Mouse (Mus musculus): ENCODE measurements at regions not wholly inside any gene's neighbourhood (a gene's known extent, or its start where the extent isn't known, plus 50 kb on each side); places are given as distances from the start of the nearest gene placed in this dataset.

- WGBS: 23% methylated on average over 6 of the region's 6 CpGs
- Histone ChIP-seq H3K9ac (ENCODE audit: low read length) (no peak overlapping the region), H3K4me1 (ENCODE audit: control insufficient read depth, insufficient read depth, low read length) (0 out of 2 replicates have a peak, but pooled peaks cover 3% of the 10 kb centered on the region), H3K4me2 (ENCODE audit: low read depth, severe bottlenecking) (no peak overlapping the region), H3K27ac (replicated peaks; ENCODE audit: low read depth, low read length) (no peak overlapping the region), H3K36me3 (ENCODE audit: control insufficient read depth, insufficient read depth, low read length) (no peaks in the 10 kb centered on the region), H3K9me3 (ENCODE audit: control insufficient read depth, low read length) (no peaks in the 10 kb centered on the region), H3K27me3 (ENCODE audit: control insufficient read depth, insufficient read depth, low read length) (peaks cover 5% of the 10 kb centered on the region), H3K4me3 (ENCODE audit: low read depth, low read length) (no peak overlapping the region)
- ATAC-seq (ENCODE audit: insufficient number of reproducible peaks, low FRiP score, low TSS enrichment, low read depth): 0 out of 2 replicates have a peak, but pooled peaks have one; percentile 57
- peak; percentile 57 for DNase-seq (ENCODE audit: low spot score)
Measured at GRCm38 (mm10) chr12:30510861-30511260, 73.4 kb upstream of the Tmem18 start.

GRCm38 (mm10) chr12:30483370-30483769, 100.9 kb upstream of the Tmem18 start:
- H3K4me2 ChIP-seq (ENCODE audit: low read depth, severe bottlenecking): no peak overlapping the region
- H3K27me3 ChIP-seq (ENCODE audit: control insufficient read depth, insufficient read depth, low read length): no peaks in the 10 kb centered on the region
- no peak overlapping the region for H3K4me3 ChIP-seq (ENCODE audit: low read depth, low read length)
- DNase-seq (ENCODE audit: low spot score) (no peak), ATAC-seq (ENCODE audit: insufficient number of reproducible peaks, low FRiP score, low TSS enrichment, low read depth) (no peak)
- no peak overlapping the region for H3K9ac ChIP-seq (ENCODE audit: low read length)
- no peaks in the 10 kb centered on the region for H3K4me1 ChIP-seq (ENCODE audit: control insufficient read depth, insufficient read depth, low read length)
- no peaks in the 10 kb centered on the region for H3K9me3 ChIP-seq (ENCODE audit: control insufficient read depth, low read length)
- no peak overlapping the region for H3K27ac ChIP-seq (replicated peaks; ENCODE audit: low read depth, low read length)
- WGBS: 78% methylated on average over 5 of the region's 5 CpGs
- no peaks in the 10 kb centered on the region for H3K36me3 ChIP-seq (ENCODE audit: control insufficient read depth, insufficient read depth, low read length)

- Histone ChIP-seq H3K9ac (ENCODE audit: low read length) (no peak overlapping the region), H3K27ac (replicated peaks; ENCODE audit: low read depth, low read length) (no peak overlapping the region), H3K9me3 (ENCODE audit: control insufficient read depth, low read length) (no peaks in the 10 kb centered on the region), H3K27me3 (ENCODE audit: control insufficient read depth, insufficient read depth, low read length) (no peaks in the 10 kb centered on the region), H3K4me2 (ENCODE audit: low read depth, severe bottlenecking) (no peak overlapping the region), H3K36me3 (ENCODE audit: control insufficient read depth, insufficient read depth, low read length) (no peaks in the 10 kb centered on the region), H3K4me3 (ENCODE audit: low read depth, low read length) (no peak overlapping the region), H3K4me1 (ENCODE audit: control insufficient read depth, insufficient read depth, low read length) (no peaks in the 10 kb centered on the region)
- ATAC-seq (ENCODE audit: insufficient number of reproducible peaks, low FRiP score, low TSS enrichment, low read depth) (no peak), DNase-seq (ENCODE audit: low spot score) (no peak)
- 61% methylated on average over 4 of the region's 4 CpGs for WGBS
Measured at GRCm38 (mm10) chr12:30473473-30473815, 100.3 kb upstream of the Sntg2 start.

GRCm38 (mm10) chr12:30472743-30473472, 99.7 kb upstream of the Sntg2 start:
- Histone ChIP-seq H3K4me1 (ENCODE audit: control insufficient read depth, insufficient read depth, low read length) (no peaks in the 10 kb centered on the region), H3K36me3 (ENCODE audit: control insufficient read depth, insufficient read depth, low read length) (no peaks in the 10 kb centered on the region), H3K9me3 (ENCODE audit: control insufficient read depth, low read length) (no peaks in the 10 kb centered on the region), H3K4me2 (ENCODE audit: low read depth, severe bottlenecking) (no peak overlapping the region), H3K27me3 (ENCODE audit: control insufficient read depth, insufficient read depth, low read length) (no peaks in the 10 kb centered on the region), H3K9ac (ENCODE audit: low read length) (no peak overlapping the region), H3K27ac (replicated peaks; ENCODE audit: low read depth, low read length) (no peak overlapping the region), H3K4me3 (ENCODE audit: low read depth, low read length) (no peak overlapping the region)
- peak; percentile 12 for DNase-seq (ENCODE audit: low spot score)
- no peak for ATAC-seq (ENCODE audit: insufficient number of reproducible peaks, low FRiP score, low TSS enrichment, low read depth)
- WGBS: 67% methylated on average over 10 of the region's 10 CpGs

- DNase-seq (ENCODE audit: low spot score): no peak
- H3K9ac ChIP-seq (ENCODE audit: low read length): no peak overlapping the region
- WGBS: 82% methylated on average over 7 of the region's 7 CpGs
- no peaks in the 10 kb centered on the region for H3K9me3 ChIP-seq (ENCODE audit: control insufficient read depth, low read length)
- no peaks in the 10 kb centered on the region for H3K27me3 ChIP-seq (ENCODE audit: control insufficient read depth, insufficient read depth, low read length)
- H3K4me3 ChIP-seq (ENCODE audit: low read depth, low read length): no peak overlapping the region
- H3K4me2 ChIP-seq (ENCODE audit: low read depth, severe bottlenecking): no peak overlapping the region
- H3K27ac ChIP-seq (replicated peaks; ENCODE audit: low read depth, low read length): no peak overlapping the region
- no peaks in the 10 kb centered on the region for H3K36me3 ChIP-seq (ENCODE audit: control insufficient read depth, insufficient read depth, low read length)
- no peak for ATAC-seq (ENCODE audit: insufficient number of reproducible peaks, low FRiP score, low TSS enrichment, low read depth)
- H3K4me1 ChIP-seq (ENCODE audit: control insufficient read depth, insufficient read depth, low read length): no peaks in the 10 kb centered on the region
Measured at GRCm38 (mm10) chr12:30467186-30467585, 94.0 kb upstream of the Sntg2 start.

- ATAC-seq (ENCODE audit: insufficient number of reproducible peaks, low FRiP score, low TSS enrichment, low read depth) (no peak), DNase-seq (ENCODE audit: low spot score) (peak; percentile 28)
- H3K27me3 ChIP-seq (ENCODE audit: control insufficient read depth, insufficient read depth, low read length): no peaks in the 10 kb centered on the region
- no peak overlapping the region for H3K4me2 ChIP-seq (ENCODE audit: low read depth, severe bottlenecking)
- no peak overlapping the region for H3K27ac ChIP-seq (replicated peaks; ENCODE audit: low read depth, low read length)
- no peak overlapping the region for H3K9ac ChIP-seq (ENCODE audit: low read length)
- no peaks in the 10 kb centered on the region for H3K36me3 ChIP-seq (ENCODE audit: control insufficient read depth, insufficient read depth, low read length)
- no peak overlapping the region for H3K4me3 ChIP-seq (ENCODE audit: low read depth, low read length)
- H3K4me1 ChIP-seq (ENCODE audit: control insufficient read depth, insufficient read depth, low read length): no peaks in the 10 kb centered on the region
- H3K9me3 ChIP-seq (ENCODE audit: control insufficient read depth, low read length): no peaks in the 10 kb centered on the region
Measured at GRCm38 (mm10) chr12:30450614-30451013, 77.4 kb upstream of the Sntg2 start.

- DNase-seq (ENCODE audit: low spot score) (no peak), ATAC-seq (ENCODE audit: insufficient number of reproducible peaks, low FRiP score, low TSS enrichment, low read depth) (no peak)
- Histone ChIP-seq H3K27ac (replicated peaks; ENCODE audit: low read depth, low read length) (no peak overlapping the region), H3K36me3 (ENCODE audit: control insufficient read depth, insufficient read depth, low read length) (no peaks in the 10 kb centered on the region), H3K4me1 (ENCODE audit: control insufficient read depth, insufficient read depth, low read length) (no peaks in the 10 kb centered on the region), H3K4me3 (ENCODE audit: low read depth, low read length) (no peak overlapping the region), H3K27me3 (ENCODE audit: control insufficient read depth, insufficient read depth, low read length) (no peaks in the 10 kb centered on the region), H3K9me3 (ENCODE audit: control insufficient read depth, low read length) (no peaks in the 10 kb centered on the region), H3K4me2 (ENCODE audit: low read depth, severe bottlenecking) (no peak overlapping the region), H3K9ac (ENCODE audit: low read length) (no peak overlapping the region)
- WGBS: 77% methylated on average over 8 of the region's 8 CpGs
Measured at GRCm38 (mm10) chr12:30434892-30435291, 61.7 kb upstream of the Sntg2 start.

GRCm38 (mm10) chr12:30432861-30433260, 59.7 kb upstream of the Sntg2 start:
- Histone ChIP-seq H3K9me3 (ENCODE audit: control insufficient read depth, low read length) (no peaks in the 10 kb centered on the region), H3K27me3 (ENCODE audit: control insufficient read depth, insufficient read depth, low read length) (no peaks in the 10 kb centered on the region), H3K4me1 (ENCODE audit: control insufficient read depth, insufficient read depth, low read length) (no peaks in the 10 kb centered on the region), H3K27ac (replicated peaks; ENCODE audit: low read depth, low read length) (no peak overlapping the region), H3K4me2 (ENCODE audit: low read depth, severe bottlenecking) (no peak overlapping the region), H3K9ac (ENCODE audit: low read length) (no peak overlapping the region), H3K4me3 (ENCODE audit: low read depth, low read length) (no peak overlapping the region), H3K36me3 (ENCODE audit: control insufficient read depth, insufficient read depth, low read length) (no peaks in the 10 kb centered on the region)
- ATAC-seq (ENCODE audit: insufficient number of reproducible peaks, low FRiP score, low TSS enrichment, low read depth) (no peak), DNase-seq (ENCODE audit: low spot score) (no peak)
- 81% methylated on average over 5 of the region's 5 CpGs for WGBS

- H3K4me3 ChIP-seq (ENCODE audit: low read depth, low read length): no peak overlapping the region
- no peaks in the 10 kb centered on the region for H3K4me1 ChIP-seq (ENCODE audit: control insufficient read depth, insufficient read depth, low read length)
- H3K4me2 ChIP-seq (ENCODE audit: low read depth, severe bottlenecking): no peak overlapping the region
- no peak for ATAC-seq (ENCODE audit: insufficient number of reproducible peaks, low FRiP score, low TSS enrichment, low read depth)
- H3K36me3 ChIP-seq (ENCODE audit: control insufficient read depth, insufficient read depth, low read length): no peaks in the 10 kb centered on the region
- no peak overlapping the region for H3K9ac ChIP-seq (ENCODE audit: low read length)
- no peaks in the 10 kb centered on the region for H3K27me3 ChIP-seq (ENCODE audit: control insufficient read depth, insufficient read depth, low read length)
- WGBS: 75% methylated on average over 3 of the region's 3 CpGs
- H3K27ac ChIP-seq (replicated peaks; ENCODE audit: low read depth, low read length): no peak overlapping the region
- no peaks in the 10 kb centered on the region for H3K9me3 ChIP-seq (ENCODE audit: control insufficient read depth, low read length)
- peak; percentile 44 for DNase-seq (ENCODE audit: low spot score)
Measured at GRCm38 (mm10) chr12:30430641-30431040, 57.5 kb upstream of the Sntg2 start.
